Mouse (Mus musculus): ENCODE data around the gene Ankrd9. TPM values are rescaled to one million over a fixed set of nuclear protein-coding genes. Genes with fewer than 3 reads are reported as not detected.

Gene Ankrd9
- polyA plus RNA-seq, 1 experiment from 2014 or later = 14.2 TPM

GRCm38 (mm10) chr12:110953443-110953842, 25.4 kb downstream of the Ankrd9 start:
- WGBS = 86% methylated on average over 3 of the region's 3 CpGs
- no peak overlapping the region for H3K9ac ChIP-seq (ENCODE audit: low read depth, low read length)
- no peaks in the 10 kb centered on the region for H3K27me3 ChIP-seq (replicated peaks; ENCODE audit: control insufficient read depth, insufficient read depth, low read length)
- no peak overlapping the region for H3K4me2 ChIP-seq (ENCODE audit: low read length)
- no peaks in the 10 kb centered on the region for H3K9me3 ChIP-seq (ENCODE audit: control insufficient read depth, low read length)
- no peak overlapping the region for H3K27ac ChIP-seq (ENCODE audit: low read depth, low read length)
- peaks cover 11% of the 10 kb centered on the region for H3K36me3 ChIP-seq (ENCODE audit: control insufficient read depth, insufficient read depth, low read length)
- no peak for ATAC-seq
- no peaks in the 10 kb centered on the region for H3K4me1 ChIP-seq (ENCODE audit: control insufficient read depth, insufficient read depth, low read depth, low read length)
- no peak overlapping the region for H3K4me3 ChIP-seq (ENCODE audit: low read length)

GRCm38 (mm10) chr12:110952628-110953385, 26.0 kb downstream of the Ankrd9 start:
- Histone ChIP-seq H3K27ac (ENCODE audit: low read depth, low read length) (no peak overlapping the region), H3K4me2 (ENCODE audit: low read length) (no peak overlapping the region), H3K27me3 (replicated peaks; ENCODE audit: control insufficient read depth, insufficient read depth, low read length) (no peaks in the 10 kb centered on the region), H3K4me3 (ENCODE audit: low read length) (no peak overlapping the region), H3K9me3 (ENCODE audit: control insufficient read depth, low read length) (no peaks in the 10 kb centered on the region), H3K4me1 (ENCODE audit: control insufficient read depth, insufficient read depth, low read depth, low read length) (no peaks in the 10 kb centered on the region), H3K9ac (ENCODE audit: low read depth, low read length) (no peak overlapping the region), H3K36me3 (ENCODE audit: control insufficient read depth, insufficient read depth, low read length) (peaks cover 11% of the 10 kb centered on the region)
- 88% methylated on average over 6 of the region's 6 CpGs for WGBS
- ATAC-seq = no peak

- ATAC-seq = no peak
- Histone ChIP-seq H3K4me1 (ENCODE audit: control insufficient read depth, insufficient read depth, low read depth, low read length) (no peaks in the 10 kb centered on the region), H3K27ac (ENCODE audit: low read depth, low read length) (no peak overlapping the region), H3K4me3 (ENCODE audit: low read length) (no peak overlapping the region), H3K27me3 (replicated peaks; ENCODE audit: control insufficient read depth, insufficient read depth, low read length) (no peaks in the 10 kb centered on the region), H3K36me3 (ENCODE audit: control insufficient read depth, insufficient read depth, low read length) (peaks cover 19% of the 10 kb centered on the region), H3K9ac (ENCODE audit: low read depth, low read length) (no peak overlapping the region), H3K9me3 (ENCODE audit: control insufficient read depth, low read length) (no peaks in the 10 kb centered on the region), H3K4me2 (ENCODE audit: low read length) (no peak overlapping the region)
- 89% methylated on average over 7 of the region's 7 CpGs for WGBS
Observed at GRCm38 (mm10) chr12:110951236-110951635, 27.6 kb downstream of the Ankrd9 start.

GRCm38 (mm10) chr12:110950151-110950550, 28.7 kb downstream of the Ankrd9 start:
- Histone ChIP-seq H3K9me3 (ENCODE audit: control insufficient read depth, low read length) (no peaks in the 10 kb centered on the region), H3K4me3 (ENCODE audit: low read length) (no peak overlapping the region), H3K4me2 (ENCODE audit: low read length) (no peak overlapping the region), H3K36me3 (ENCODE audit: control insufficient read depth, insufficient read depth, low read length) (peaks cover 15% of the 10 kb centered on the region), H3K27me3 (replicated peaks; ENCODE audit: control insufficient read depth, insufficient read depth, low read length) (no peaks in the 10 kb centered on the region), H3K4me1 (ENCODE audit: control insufficient read depth, insufficient read depth, low read depth, low read length) (no peaks in the 10 kb centered on the region), H3K27ac (ENCODE audit: low read depth, low read length) (no peak overlapping the region), H3K9ac (ENCODE audit: low read depth, low read length) (no peak overlapping the region)
- WGBS = 79% methylated on average over 4 of the region's 4 CpGs
- ATAC-seq = no peak

GRCm38 (mm10) chr12:110949410-110949809, 29.4 kb downstream of the Ankrd9 start:
- Histone ChIP-seq H3K9me3 (ENCODE audit: control insufficient read depth, low read length) (no peaks in the 10 kb centered on the region), H3K4me1 (ENCODE audit: control insufficient read depth, insufficient read depth, low read depth, low read length) (no peaks in the 10 kb centered on the region), H3K4me3 (ENCODE audit: low read length) (no peak overlapping the region), H3K9ac (ENCODE audit: low read depth, low read length) (no peak overlapping the region), H3K4me2 (ENCODE audit: low read length) (no peak overlapping the region), H3K36me3 (ENCODE audit: control insufficient read depth, insufficient read depth, low read length) (peaks cover 14% of the 10 kb centered on the region), H3K27ac (ENCODE audit: low read depth, low read length) (no peak overlapping the region), H3K27me3 (replicated peaks; ENCODE audit: control insufficient read depth, insufficient read depth, low read length) (no peaks in the 10 kb centered on the region)
- 90% methylated on average over 1 of the region's 1 CpGs for WGBS
- ATAC-seq = no peak

- no peak overlapping the region for H3K4me2 ChIP-seq (ENCODE audit: low read length)
- no peak overlapping the region for H3K9ac ChIP-seq (ENCODE audit: low read depth, low read length)
- H3K4me1 ChIP-seq (ENCODE audit: control insufficient read depth, insufficient read depth, low read depth, low read length) = no peaks in the 10 kb centered on the region
- peaks cover 14% of the 10 kb centered on the region for H3K36me3 ChIP-seq (ENCODE audit: control insufficient read depth, insufficient read depth, low read length)
- no peaks in the 10 kb centered on the region for H3K27me3 ChIP-seq (replicated peaks; ENCODE audit: control insufficient read depth, insufficient read depth, low read length)
- H3K4me3 ChIP-seq (ENCODE audit: low read length) = no peak overlapping the region
- no peaks in the 10 kb centered on the region for H3K9me3 ChIP-seq (ENCODE audit: control insufficient read depth, low read length)
- ATAC-seq = no peak
- H3K27ac ChIP-seq (ENCODE audit: low read depth, low read length) = no peak overlapping the region
- WGBS = 87% methylated on average over 3 of the region's 3 CpGs
Observed at GRCm38 (mm10) chr12:110948910-110949201, 30.0 kb downstream of the Ankrd9 start.

GRCm38 (mm10) chr12:110948082-110948909, 30.5 kb downstream of the Ankrd9 start:
- no peaks in the 10 kb centered on the region for H3K4me1 ChIP-seq (ENCODE audit: control insufficient read depth, insufficient read depth, low read depth, low read length)
- H3K4me3 ChIP-seq (ENCODE audit: low read length) = no peak overlapping the region
- ATAC-seq = no peak
- H3K36me3 ChIP-seq (ENCODE audit: control insufficient read depth, insufficient read depth, low read length) = peaks cover 14% of the 10 kb centered on the region
- H3K4me2 ChIP-seq (ENCODE audit: low read length) = no peak overlapping the region
- 94% methylated on average over 6 of the region's 6 CpGs for WGBS
- H3K27me3 ChIP-seq (replicated peaks; ENCODE audit: control insufficient read depth, insufficient read depth, low read length) = no peaks in the 10 kb centered on the region
- no peak overlapping the region for H3K9ac ChIP-seq (ENCODE audit: low read depth, low read length)
- H3K27ac ChIP-seq (ENCODE audit: low read depth, low read length) = no peak overlapping the region
- no peaks in the 10 kb centered on the region for H3K9me3 ChIP-seq (ENCODE audit: control insufficient read depth, low read length)

- ATAC-seq = no peak
- no peak overlapping the region for H3K27ac ChIP-seq (ENCODE audit: low read depth, low read length)
- 91% methylated on average over 7 of the region's 7 CpGs for WGBS
- no peak overlapping the region for H3K4me2 ChIP-seq (ENCODE audit: low read length)
- H3K36me3 ChIP-seq (ENCODE audit: control insufficient read depth, insufficient read depth, low read length) = peaks cover 16% of the 10 kb centered on the region
- no peaks in the 10 kb centered on the region for H3K4me1 ChIP-seq (ENCODE audit: control insufficient read depth, insufficient read depth, low read depth, low read length)
- no peak overlapping the region for H3K9ac ChIP-seq (ENCODE audit: low read depth, low read length)
- H3K4me3 ChIP-seq (ENCODE audit: low read length) = no peak overlapping the region
- H3K27me3 ChIP-seq (replicated peaks; ENCODE audit: control insufficient read depth, insufficient read depth, low read length) = no peaks in the 10 kb centered on the region
- H3K9me3 ChIP-seq (ENCODE audit: control insufficient read depth, low read length) = no peaks in the 10 kb centered on the region
Observed at GRCm38 (mm10) chr12:110946216-110946615, 32.6 kb downstream of the Ankrd9 start.

- Histone ChIP-seq H3K27me3 (replicated peaks; ENCODE audit: control insufficient read depth, insufficient read depth, low read length) (no peaks in the 10 kb centered on the region), H3K4me1 (ENCODE audit: control insufficient read depth, insufficient read depth, low read depth, low read length) (no peaks in the 10 kb centered on the region; the same call in 1 of the 2 replicates), H3K36me3 (ENCODE audit: control insufficient read depth, insufficient read depth, low read length) (peaks cover 17% of the 10 kb centered on the region), H3K4me2 (ENCODE audit: low read length) (no peak overlapping the region), H3K9me3 (ENCODE audit: control insufficient read depth, low read length) (no peaks in the 10 kb centered on the region), H3K4me3 (ENCODE audit: low read length) (no peak overlapping the region), H3K27ac (ENCODE audit: low read depth, low read length) (no peak overlapping the region), H3K9ac (ENCODE audit: low read depth, low read length) (no peak overlapping the region)
- no peak for ATAC-seq
- WGBS = 89% methylated on average over 3 of the region's 3 CpGs
Observed at GRCm38 (mm10) chr12:110940869-110941268, 38.0 kb downstream of the Ankrd9 start.

Measured in hindbrain, embryonic 16.5 days (tissue).